Mouse (Mus musculus): ENCODE measurements at regions not wholly inside any gene's neighbourhood (a gene's known extent, or its start where the extent isn't known, plus 50 kb on each side); places are given as distances from the start of the nearest gene placed in this dataset.

GRCm38 (mm10) chr12:99039497-99040322 lies 119.3 kb downstream of the Ttc8 start:
- H3K27ac ChIP-seq (ENCODE audit: low read length) = no peak overlapping the region
- 52% methylated on average over 9 of the region's 9 CpGs for WGBS
- no peaks in the 10 kb centered on the region for H3K4me1 ChIP-seq (ENCODE audit: control insufficient read depth, insufficient read depth, low read length)
- ATAC-seq (ENCODE audit: insufficient number of reproducible peaks, insufficient read depth, low FRiP score, low read depth) = no peak
- no peaks in the 10 kb centered on the region for H3K36me3 ChIP-seq (ENCODE audit: control insufficient read depth, insufficient read depth, low read length)
- no peaks in the 10 kb centered on the region for H3K27me3 ChIP-seq (ENCODE audit: control insufficient read depth, insufficient read depth, low read length)
- H3K9me3 ChIP-seq (ENCODE audit: control insufficient read depth, low read depth, low read length) = no peaks in the 10 kb centered on the region
- no peak overlapping the region for H3K4me2 ChIP-seq (replicated peaks; ENCODE audit: low read depth, low read length)
- no peak overlapping the region for H3K9ac ChIP-seq (replicated peaks; ENCODE audit: low read depth, low read length)
- H3K4me3 ChIP-seq (ENCODE audit: low read depth, low read length) = no peak overlapping the region

DNA sequence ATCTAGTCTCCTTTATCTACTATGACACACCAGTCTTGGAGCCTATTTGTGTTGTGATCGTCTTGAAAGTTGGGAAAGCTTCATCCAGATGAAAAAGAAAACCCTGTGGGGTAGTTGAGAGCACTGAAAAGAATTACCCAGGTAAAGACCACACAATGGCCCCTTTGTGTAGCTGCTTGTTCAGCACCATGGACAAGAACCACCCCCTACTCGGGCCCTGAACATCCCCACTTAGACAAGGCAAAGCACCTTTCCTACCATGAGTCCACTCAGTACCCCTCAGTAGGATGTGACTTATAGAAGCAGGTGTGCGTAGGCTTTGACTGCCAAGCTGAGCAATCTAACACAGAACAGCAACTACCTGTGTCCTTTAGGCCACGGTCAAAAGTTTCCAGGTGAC lies 121.2 kb downstream of the Ttc8 start:
- Histone ChIP-seq H3K27ac (ENCODE audit: low read length) (no peak overlapping the region), H3K4me2 (replicated peaks; ENCODE audit: low read depth, low read length) (no peak overlapping the region), H3K27me3 (ENCODE audit: control insufficient read depth, insufficient read depth, low read length) (no peaks in the 10 kb centered on the region), H3K36me3 (ENCODE audit: control insufficient read depth, insufficient read depth, low read length) (no peaks in the 10 kb centered on the region), H3K9ac (replicated peaks; ENCODE audit: low read depth, low read length) (no peak overlapping the region), H3K4me3 (ENCODE audit: low read depth, low read length) (no peak overlapping the region), H3K4me1 (ENCODE audit: control insufficient read depth, insufficient read depth, low read length) (no peaks in the 10 kb centered on the region), H3K9me3 (ENCODE audit: control insufficient read depth, low read depth, low read length) (no peaks in the 10 kb centered on the region)
- no peak for ATAC-seq (ENCODE audit: insufficient number of reproducible peaks, insufficient read depth, low FRiP score, low read depth)
- 57% methylated on average over 4 of the region's 4 CpGs for WGBS

DNA sequence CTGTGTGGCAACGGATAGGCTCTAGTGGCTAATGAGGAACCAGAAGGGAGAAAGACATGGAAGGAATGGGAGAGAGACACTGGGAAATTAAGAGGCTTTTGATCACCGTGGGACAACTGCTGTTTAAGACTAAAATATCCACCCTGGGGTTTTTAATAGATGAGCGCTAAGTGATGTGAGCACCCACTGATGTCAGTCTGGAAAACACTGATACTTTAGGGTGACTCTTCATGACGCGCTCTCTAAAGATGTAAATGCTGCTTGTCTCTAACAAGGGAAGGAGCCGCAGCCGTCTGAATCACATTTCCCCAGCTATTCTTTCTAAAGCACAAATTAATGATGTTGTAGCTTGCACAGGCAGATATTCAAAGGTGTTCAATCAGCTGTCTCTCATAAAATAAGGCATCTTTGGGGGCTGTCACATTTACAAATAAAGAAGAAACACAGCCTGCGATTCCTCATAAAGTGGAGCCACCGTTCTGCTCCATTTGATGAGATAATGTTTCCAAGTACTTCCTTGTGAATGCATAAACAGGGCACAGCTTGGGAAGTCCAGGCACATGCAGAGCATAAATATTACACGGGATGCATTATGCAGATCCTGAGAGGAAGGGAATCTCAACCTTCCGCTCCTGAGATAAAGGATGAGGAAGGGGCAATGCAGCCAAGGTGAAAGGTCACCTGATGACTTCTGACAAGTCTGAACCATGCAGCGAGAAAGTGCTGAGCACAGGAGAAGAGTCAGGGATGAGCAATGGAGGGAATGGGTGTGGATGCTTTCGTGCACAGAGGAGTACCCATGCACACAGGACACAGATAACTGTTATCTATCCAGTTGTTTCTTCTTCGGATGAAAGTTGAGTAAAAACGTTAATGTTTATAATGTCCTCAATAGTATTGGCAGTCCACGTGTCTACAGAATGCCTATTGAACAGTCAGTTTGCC lies 122.8 kb downstream of the Ttc8 start:
- H3K9ac ChIP-seq (replicated peaks; ENCODE audit: low read depth, low read length) = no peak overlapping the region
- H3K4me3 ChIP-seq (ENCODE audit: low read depth, low read length) = no peak overlapping the region
- WGBS = 79% methylated on average over 16 of the region's 16 CpGs
- no peak for ATAC-seq (ENCODE audit: insufficient number of reproducible peaks, insufficient read depth, low FRiP score, low read depth)
- H3K9me3 ChIP-seq (ENCODE audit: control insufficient read depth, low read depth, low read length) = no peaks in the 10 kb centered on the region
- no peak overlapping the region for H3K4me2 ChIP-seq (replicated peaks; ENCODE audit: low read depth, low read length)
- no peaks in the 10 kb centered on the region for H3K27me3 ChIP-seq (ENCODE audit: control insufficient read depth, insufficient read depth, low read length)
- no peaks in the 10 kb centered on the region for H3K4me1 ChIP-seq (ENCODE audit: control insufficient read depth, insufficient read depth, low read length)
- H3K36me3 ChIP-seq (ENCODE audit: control insufficient read depth, insufficient read depth, low read length) = no peaks in the 10 kb centered on the region
- no peak overlapping the region for H3K27ac ChIP-seq (ENCODE audit: low read length)

DNA sequence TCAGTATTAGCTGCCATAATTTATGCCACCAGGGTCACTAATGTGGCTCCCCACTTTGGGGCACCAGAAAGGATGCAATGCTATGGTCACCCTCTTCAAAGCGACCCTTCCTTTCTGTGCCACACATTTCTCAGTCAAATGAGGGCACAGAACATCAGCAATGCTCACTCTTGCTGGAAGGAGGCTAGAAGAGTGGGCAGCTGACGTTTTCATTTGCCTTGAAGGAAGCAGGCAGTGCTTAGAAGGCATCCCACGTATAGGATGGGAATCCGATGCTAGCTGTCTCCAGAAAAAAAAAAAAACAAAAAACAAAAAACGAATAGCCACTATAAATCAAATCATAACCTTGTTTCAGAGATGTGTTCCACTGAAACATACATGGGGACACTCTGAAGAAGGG lies 124.1 kb downstream of the Ttc8 start:
- no peaks in the 10 kb centered on the region for H3K9me3 ChIP-seq (ENCODE audit: control insufficient read depth, low read depth, low read length)
- 55% methylated on average over 5 of the region's 5 CpGs for WGBS
- no peaks in the 10 kb centered on the region for H3K4me1 ChIP-seq (ENCODE audit: control insufficient read depth, insufficient read depth, low read length)
- H3K27ac ChIP-seq (ENCODE audit: low read length) = no peak overlapping the region
- no peak overlapping the region for H3K4me3 ChIP-seq (ENCODE audit: low read depth, low read length)
- H3K4me2 ChIP-seq (replicated peaks; ENCODE audit: low read depth, low read length) = no peak overlapping the region
- H3K36me3 ChIP-seq (ENCODE audit: control insufficient read depth, insufficient read depth, low read length) = no peaks in the 10 kb centered on the region
- ATAC-seq (ENCODE audit: insufficient number of reproducible peaks, insufficient read depth, low FRiP score, low read depth) = no peak
- no peak overlapping the region for H3K9ac ChIP-seq (replicated peaks; ENCODE audit: low read depth, low read length)
- H3K27me3 ChIP-seq (ENCODE audit: control insufficient read depth, insufficient read depth, low read length) = no peaks in the 10 kb centered on the region

GRCm38 (mm10) chr12:99050426-99050825 lies 130.1 kb downstream of the Ttc8 start:
- 75% methylated on average over 2 of the region's 2 CpGs for WGBS
- Histone ChIP-seq H3K9me3 (ENCODE audit: control insufficient read depth, low read depth, low read length) (no peaks in the 10 kb centered on the region), H3K9ac (replicated peaks; ENCODE audit: low read depth, low read length) (no peak overlapping the region), H3K4me1 (ENCODE audit: control insufficient read depth, insufficient read depth, low read length) (no peaks in the 10 kb centered on the region), H3K27me3 (ENCODE audit: control insufficient read depth, insufficient read depth, low read length) (no peaks in the 10 kb centered on the region), H3K27ac (ENCODE audit: low read length) (no peak overlapping the region), H3K36me3 (ENCODE audit: control insufficient read depth, insufficient read depth, low read length) (no peaks in the 10 kb centered on the region), H3K4me2 (replicated peaks; ENCODE audit: low read depth, low read length) (no peak overlapping the region), H3K4me3 (ENCODE audit: low read depth, low read length) (no peak overlapping the region)
- no peak for ATAC-seq (ENCODE audit: insufficient number of reproducible peaks, insufficient read depth, low FRiP score, low read depth)

GRCm38 (mm10) chr12:99052599-99052998 lies 132.2 kb downstream of the Ttc8 start:
- H3K27me3 ChIP-seq (ENCODE audit: control insufficient read depth, insufficient read depth, low read length) = no peaks in the 10 kb centered on the region
- H3K4me3 ChIP-seq (ENCODE audit: low read depth, low read length) = no peak overlapping the region
- H3K4me1 ChIP-seq (ENCODE audit: control insufficient read depth, insufficient read depth, low read length) = no peaks in the 10 kb centered on the region
- 83% methylated on average over 7 of the region's 7 CpGs for WGBS
- H3K36me3 ChIP-seq (ENCODE audit: control insufficient read depth, insufficient read depth, low read length) = no peaks in the 10 kb centered on the region
- H3K9me3 ChIP-seq (ENCODE audit: control insufficient read depth, low read depth, low read length) = no peaks in the 10 kb centered on the region
- no peak overlapping the region for H3K9ac ChIP-seq (replicated peaks; ENCODE audit: low read depth, low read length)
- no peak overlapping the region for H3K27ac ChIP-seq (ENCODE audit: low read length)
- ATAC-seq (ENCODE audit: insufficient number of reproducible peaks, insufficient read depth, low FRiP score, low read depth) = no peak
- H3K4me2 ChIP-seq (replicated peaks; ENCODE audit: low read depth, low read length) = no peak overlapping the region

DNA sequence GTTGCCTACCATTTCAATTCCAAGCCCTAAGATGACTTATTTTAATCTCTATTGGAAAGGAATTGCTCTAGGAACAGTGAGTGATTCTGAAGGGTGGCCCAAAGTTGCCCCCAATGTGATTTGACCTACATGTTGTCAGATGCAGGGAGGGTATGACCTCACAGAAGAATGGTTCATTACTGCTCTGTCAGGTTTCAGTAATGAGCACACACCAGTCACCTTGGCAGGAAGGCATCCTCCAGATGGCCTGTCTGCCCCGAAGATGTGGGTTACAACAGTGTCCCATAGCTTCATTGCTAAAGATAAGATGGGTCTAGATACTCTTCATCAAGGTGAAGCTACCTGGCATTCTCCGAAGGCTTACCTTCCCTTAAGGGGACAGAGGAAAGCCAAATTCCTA lies 137.1 kb downstream of the Ttc8 start:
- no peak overlapping the region for H3K9ac ChIP-seq (replicated peaks; ENCODE audit: low read depth, low read length)
- 85% methylated on average over 2 of the region's 2 CpGs for WGBS

DNA sequence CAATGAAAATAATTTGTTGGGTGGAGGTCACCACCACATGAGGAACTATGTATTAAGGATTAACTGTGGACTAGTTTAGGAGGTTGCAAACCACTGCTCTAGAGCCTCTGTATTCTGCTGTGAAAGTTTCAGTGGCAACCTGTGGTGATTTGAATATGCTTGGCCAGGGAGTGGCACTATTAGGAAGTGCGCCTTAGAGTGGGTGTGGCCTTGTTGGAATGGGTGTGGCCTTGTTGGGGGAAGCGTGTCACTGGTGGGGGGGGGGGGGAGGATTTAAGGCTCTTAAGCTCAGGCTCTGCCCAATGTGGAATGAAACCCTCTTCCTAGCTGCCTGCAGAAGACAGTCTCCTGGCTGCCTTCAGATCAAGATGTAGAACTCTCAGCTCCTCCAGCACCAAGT lies 138.5 kb downstream of the Ttc8 start:
- H3K4me1 ChIP-seq (ENCODE audit: control insufficient read depth, insufficient read depth, low read length) = no peaks in the 10 kb centered on the region
- H3K9ac ChIP-seq (replicated peaks; ENCODE audit: low read depth, low read length) = no peak overlapping the region
- H3K4me3 ChIP-seq (ENCODE audit: low read depth, low read length) = no peak overlapping the region
- WGBS = 50% methylated on average over 2 of the region's 2 CpGs
- no peak for ATAC-seq (ENCODE audit: insufficient number of reproducible peaks, insufficient read depth, low FRiP score, low read depth)
- H3K36me3 ChIP-seq (ENCODE audit: control insufficient read depth, insufficient read depth, low read length) = no peaks in the 10 kb centered on the region
- no peak overlapping the region for H3K4me2 ChIP-seq (replicated peaks; ENCODE audit: low read depth, low read length)
- no peak overlapping the region for H3K27ac ChIP-seq (ENCODE audit: low read length)
- no peaks in the 10 kb centered on the region for H3K27me3 ChIP-seq (ENCODE audit: control insufficient read depth, insufficient read depth, low read length)
- H3K9me3 ChIP-seq (ENCODE audit: control insufficient read depth, low read depth, low read length) = no peaks in the 10 kb centered on the region

More for the DNA sequence above, 137.1 kb downstream of the Ttc8 start:
- Histone ChIP-seq H3K36me3 (ENCODE audit: control insufficient read depth, insufficient read depth, low read length) (no peaks in the 10 kb centered on the region), H3K4me1 (ENCODE audit: control insufficient read depth, insufficient read depth, low read length) (no peaks in the 10 kb centered on the region), H3K27me3 (ENCODE audit: control insufficient read depth, insufficient read depth, low read length) (no peaks in the 10 kb centered on the region), H3K27ac (ENCODE audit: low read length) (no peak overlapping the region), H3K9me3 (ENCODE audit: control insufficient read depth, low read depth, low read length) (no peaks in the 10 kb centered on the region), H3K4me3 (ENCODE audit: low read depth, low read length) (no peak overlapping the region), H3K4me2 (replicated peaks; ENCODE audit: low read depth, low read length) (no peak overlapping the region)
- no peak for ATAC-seq (ENCODE audit: insufficient number of reproducible peaks, insufficient read depth, low FRiP score, low read depth)

All from stomach, embryonic 14.5 days (tissue).